Comparison of ENCODE assay signal across 10 mouse cellular contexts in the genomic region with DNA sequence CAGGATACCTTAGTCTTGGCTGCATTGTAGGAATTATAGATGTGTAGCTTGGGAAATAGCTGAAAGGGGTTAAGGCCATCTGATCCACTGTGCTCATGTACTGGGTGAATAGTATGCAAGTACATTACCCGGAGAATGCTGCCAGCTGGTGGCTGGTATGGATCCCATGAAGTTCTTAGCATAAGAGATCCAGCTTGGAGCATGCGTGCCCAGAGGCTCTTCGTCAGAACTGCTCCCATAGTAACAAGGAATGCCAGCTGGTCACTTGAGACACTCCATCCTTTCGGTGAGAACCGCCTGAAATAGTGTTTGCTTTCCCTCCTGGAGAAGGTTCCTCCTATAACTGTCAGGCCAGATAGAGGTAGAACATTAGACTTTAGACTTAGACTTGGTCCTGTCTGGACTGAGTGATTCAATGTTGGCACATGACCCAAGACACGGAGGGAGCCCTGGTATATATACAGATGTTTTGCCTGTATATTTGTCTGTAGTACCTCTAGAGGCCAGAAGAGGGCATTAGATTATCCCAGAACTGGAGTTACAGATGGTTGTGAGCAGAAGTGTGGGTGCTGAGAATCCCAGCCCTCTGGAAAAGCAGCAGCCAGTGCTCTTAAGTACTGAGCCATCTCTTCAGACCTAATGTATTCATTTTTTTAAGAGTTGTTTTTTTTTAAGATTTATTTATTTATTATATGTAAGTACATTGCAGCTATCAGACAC. TPM values are rescaled to one million over a fixed set of nuclear protein-coding genes. Genes with fewer than 3 reads are reported as not detected.
DNase-seq lines count a peak whose midpoint lies in the region; TF ChIP-seq lines count a peak whose summit lies in the region.
"Had no signal": no experiment of that assay in that cellular context is flagged by ENCODE, and none has a peak within 500 bp of the region (broad histone marks: within the 10 kb centered on the region; RNA-seq: fewer than 3 reads in every experiment).

No protein-coding gene starts in this region.

- H3K4me3 ChIP-seq in gastrocnemius, adult 2 months, result no peak overlapping the region
- H3K4me3 ChIP-seq in cortical plate, adult 2 months (ENCODE audit: insufficient read depth, low read length), result no peak overlapping the region
- H3K4me3 ChIP-seq: heart, embryonic 15.5 days; myocyte had no signal

- peaks cover 3% of the 10 kb centered on the region; the same call in 1 of the 2 replicates for H3K4me1 ChIP-seq in cortical plate, adult 2 months (ENCODE audit: control insufficient read depth, insufficient read depth, low read length)

- peak; percentile 32 for TF ChIP-seq CTCF in gastrocnemius, adult 2 months (IDR thresholded peaks at IDR 0.05)
- 0 out of 2 replicates have a peak, but pooled peaks have one; percentile 9 for TF ChIP-seq CTCF in cortical plate, adult 2 months (IDR thresholded peaks at IDR 0.05; ENCODE audit: extremely low read depth, insufficient read depth, low read length)

- no peak for TF ChIP-seq POLR2A in cortical plate, adult 2 months (IDR thresholded peaks at IDR 0.05; ENCODE audit: extremely low read depth, insufficient read depth, low read length)

- no peak for DNase-seq in gastrocnemius, adult 2 months
- DNase-seq in gastrocnemius, adult 18-20 months (ENCODE audit: low spot score), result no peak
- peak; percentile 65 for DNase-seq in 3T3-L1 (ENCODE audit: low read depth, low spot score)
- peak; percentile 64 for DNase-seq in lung, postnatal 36 days
- DNase-seq in urinary bladder, postnatal 25 days (ENCODE audit: low spot score), result no peak
- no peak for DNase-seq in adipocyte (ENCODE audit: low spot score)
- no peak for DNase-seq in natural killer cell, adult 2 months (ENCODE audit: low spot score in 2 of 2)

- H3K27ac ChIP-seq in gastrocnemius, adult 2 months, result no peak overlapping the region
- no peak overlapping the region for H3K27ac ChIP-seq in cortical plate, adult 2 months (ENCODE audit: insufficient read depth, low read length)
- H3K27ac ChIP-seq: heart, embryonic 15.5 days had no signal

- intact Hi-C loops in gastrocnemius, adult 2 months (cut with DNase I), result loop anchor here (2.0 kb wide), 1 partner anchor 43 kb away; no protein-coding TSS in a partner anchor

RNA-seq across cellular contexts. Expression of a gene that starts 7.0 kb away (rescaled TPM):
- total RNA-seq in gastrocnemius, adult 2 months (2021), result 100 to 1,000 TPM in 1 of 2 experiments, 10 to 100 TPM in 1; 58.5 to 108 TPM
- 10 to 100 TPM; 64.2 to 99.0 TPM for total RNA-seq in gastrocnemius, adult 18-20 months (2021)
- 548 and 595 TPM in 2 replicates for polyA plus RNA-seq in cortical plate, adult 2 months (2012; rRNA removed)

RNA-seq across cellular contexts. Expression of a gene that starts 48.9 kb away (rescaled TPM):
- total RNA-seq in gastrocnemius, adult 2 months (2021), result 10 to 100 TPM; 24.3 to 30.3 TPM
- 10 to 100 TPM; 27.5 to 29.3 TPM for total RNA-seq in gastrocnemius, adult 18-20 months (2021)
- 72.4 and 74.9 TPM in 2 replicates for polyA plus RNA-seq in cortical plate, adult 2 months (2012; rRNA removed)

RNA-seq across cellular contexts. Expression of a gene that starts 49.1 kb away (rescaled TPM):
- total RNA-seq in gastrocnemius, adult 2 months (2021), result 10 to 100 TPM; 10.2 to 11.0 TPM
- total RNA-seq in gastrocnemius, adult 18-20 months (2021), result 10 to 100 TPM; 10.3 to 10.5 TPM
- polyA plus RNA-seq in cortical plate, adult 2 months (2012; rRNA removed), result 36.5 and 38.7 TPM in 2 replicates

Comparison
In these comparisons a context has a peak if more than half of its experiments do, and no peak if none do; other contexts are left out.
1. DNase-seq: peak in 3T3-L1 (single experiment) and lung, postnatal 36 days (single experiment); none in gastrocnemius, adult 2 months (single experiment), gastrocnemius, adult 18-20 months (single experiment), urinary bladder, postnatal 25 days (single experiment), adipocyte (single experiment) and natural killer cell, adult 2 months (0 of 2).